Mouse (Mus musculus): ENCODE results near the gene Gmpr2. TPM values are rescaled to one million over a fixed set of nuclear protein-coding genes. Genes with fewer than 3 reads are reported as not detected.

Gmpr2 gene
- 9.4 and 9.7 TPM in 2 replicates for polyA plus RNA-seq (2012; rRNA removed; ENCODE audit: low replicate concordance)

GRCm38 (mm10) chr14:55671833-55672740 is at the start of gene Gmpr2, which contains the start of gene Nedd8:
TSS of gene Gmpr2 (plus strand) at chr14:55671941.
TSS of gene Nedd8 (minus strand) at chr14:55672124.

GRCm38 (mm10) chr14:55635523-55636007 is 36.2 kb upstream of the Gmpr2 start, which contains the start of gene Ipo4:
TSS of gene Ipo4 (minus strand) at chr14:55635957.

GRCm38 (mm10) chr14:55637795-55638194 is 33.9 kb upstream of the Gmpr2 start, which contains the start of gene Gm49378:
TSS of gene Gm49378 (minus strand) at chr14:55637895.

GRCm38 (mm10) chr14:55643060-55643907 is 28.5 kb upstream of the Gmpr2 start, which contains the start of gene Tm9sf1:
TSS of gene Tm9sf1 (minus strand) at chr14:55643806.

GRCm38 (mm10) chr14:55649884-55650283 is 21.9 kb upstream of the Gmpr2 start, which contains the start of gene Tssk4:
TSS of gene Tssk4 (plus strand) at chr14:55650184.

GRCm38 (mm10) chr14:55659960-55660573 is 11.7 kb upstream of the Gmpr2 start, which contains the start of gene Mdp1:
TSS of gene Mdp1 (minus strand) at chr14:55660508.

GRCm38 (mm10) chr14:55681160-55682117 is 9.7 kb downstream of the Gmpr2 start, which contains the start of gene Tinf2:
TSS of gene Tinf2 (minus strand) at chr14:55681820.

GRCm38 (mm10) chr14:55713729-55714122 is 42.0 kb downstream of the Gmpr2 start, which contains the start of gene Tgm1:
TSS of gene Tgm1 (minus strand) at chr14:55713926.

GRCm38 (mm10) chr14:55721700-55722437 is 50.1 kb downstream of the Gmpr2 start, which contains the start of gene Rabggta:
TSS of gene Rabggta (minus strand) at chr14:55722263.

Other genes starting within 250 kb of the Gmpr2 start
- gene Dhrs4, start 193.2 kb upstream of the Gmpr2 start, polyA plus RNA-seq (2012; rRNA removed; ENCODE audit: low replicate concordance): 95.3 and 98.5 TPM in 2 replicates
- 0.58 and 5.5 TPM in 2 replicates for gene Carmil3, start 181.3 kb upstream of the Gmpr2 start, polyA plus RNA-seq (2012; rRNA removed; ENCODE audit: low replicate concordance)
- gene Cpne6, start 161.5 kb upstream of the Gmpr2 start, polyA plus RNA-seq (2012; rRNA removed; ENCODE audit: low replicate concordance): 0.02 TPM in 1 of 2 replicates, not detected in the other
- gene Nrl, start 147.0 kb upstream of the Gmpr2 start, polyA plus RNA-seq (2012; rRNA removed; ENCODE audit: low replicate concordance): not detected in 2 replicates
- gene Pck2, start 131.7 kb upstream of the Gmpr2 start, polyA plus RNA-seq (2012; rRNA removed; ENCODE audit: low replicate concordance): 19.5 and 27.3 TPM in 2 replicates
- 95.6 and 99.0 TPM in 2 replicates for gene Dcaf11, start 111.9 kb upstream of the Gmpr2 start, polyA plus RNA-seq (2012; rRNA removed; ENCODE audit: low replicate concordance)
- 0.66 and 1.2 TPM in 2 replicates for gene A730061H03Rik, start 111.5 kb upstream of the Gmpr2 start, polyA plus RNA-seq (2012; rRNA removed; ENCODE audit: low replicate concordance)
- gene Fitm1, start 96.3 kb upstream of the Gmpr2 start, polyA plus RNA-seq (2012; rRNA removed; ENCODE audit: low replicate concordance): 0.09 TPM in 1 of 2 replicates, not detected in the other
- 79.6 and 120 TPM in 2 replicates for gene Psme1, start 93.8 kb upstream of the Gmpr2 start, polyA plus RNA-seq (2012; rRNA removed; ENCODE audit: low replicate concordance)
- 22.9 and 37.1 TPM in 2 replicates for gene Emc9, start 86.6 kb upstream of the Gmpr2 start, polyA plus RNA-seq (2012; rRNA removed; ENCODE audit: low replicate concordance)
- gene Psme2, start 80.8 kb upstream of the Gmpr2 start, polyA plus RNA-seq (2012; rRNA removed; ENCODE audit: low replicate concordance): 117 and 212 TPM in 2 replicates
- 33.6 and 53.0 TPM in 2 replicates for gene Rnf31, start 80.2 kb upstream of the Gmpr2 start, polyA plus RNA-seq (2012; rRNA removed; ENCODE audit: low replicate concordance)
- 54.8 and 80.1 TPM in 2 replicates for gene Irf9, start 68.4 kb upstream of the Gmpr2 start, polyA plus RNA-seq (2012; rRNA removed; ENCODE audit: low replicate concordance)
- 59.9 and 65.8 TPM in 2 replicates for gene Rec8, start 53.9 kb upstream of the Gmpr2 start, polyA plus RNA-seq (2012; rRNA removed; ENCODE audit: low replicate concordance)
- gene Ipo4, start 36.0 kb upstream of the Gmpr2 start, polyA plus RNA-seq (2012; rRNA removed; ENCODE audit: low replicate concordance): 22.5 and 39.9 TPM in 2 replicates
- gene Gm49378, start 34.0 kb upstream of the Gmpr2 start, polyA plus RNA-seq (2012; rRNA removed; ENCODE audit: low replicate concordance): 6.3 and 23.9 TPM in 2 replicates
- 112 and 118 TPM in 2 replicates for gene Tm9sf1, start 28.1 kb upstream of the Gmpr2 start, polyA plus RNA-seq (2012; rRNA removed; ENCODE audit: low replicate concordance)
- gene Tssk4, start 21.8 kb upstream of the Gmpr2 start, polyA plus RNA-seq (2012; rRNA removed; ENCODE audit: low replicate concordance): 0.69 and 1.3 TPM in 2 replicates
- gene Mdp1, start 11.4 kb upstream of the Gmpr2 start, polyA plus RNA-seq (2012; rRNA removed; ENCODE audit: low replicate concordance): 17.9 and 19.6 TPM in 2 replicates
- gene Nedd8, start 183 bp downstream of the Gmpr2 start, polyA plus RNA-seq (2012; rRNA removed; ENCODE audit: low replicate concordance): 242 and 271 TPM in 2 replicates
- 8.9 and 9.3 TPM in 2 replicates for gene Tinf2, start 9.9 kb downstream of the Gmpr2 start, polyA plus RNA-seq (2012; rRNA removed; ENCODE audit: low replicate concordance)
- 0.48 and 0.58 TPM in 2 replicates for gene Tgm1, start 42.0 kb downstream of the Gmpr2 start, polyA plus RNA-seq (2012; rRNA removed; ENCODE audit: low replicate concordance)
- gene Rabggta, start 50.3 kb downstream of the Gmpr2 start, polyA plus RNA-seq (2012; rRNA removed; ENCODE audit: low replicate concordance): 44.0 and 48.3 TPM in 2 replicates
- gene Dhrs1, start 73.7 kb downstream of the Gmpr2 start, polyA plus RNA-seq (2012; rRNA removed; ENCODE audit: low replicate concordance): 404 and 508 TPM in 2 replicates
- 10.6 and 12.5 TPM in 2 replicates for gene Nop9, start 73.8 kb downstream of the Gmpr2 start, polyA plus RNA-seq (2012; rRNA removed; ENCODE audit: low replicate concordance)
- 265 and 662 TPM in 2 replicates for gene Cideb, start 86.5 kb downstream of the Gmpr2 start, polyA plus RNA-seq (2012; rRNA removed; ENCODE audit: low replicate concordance)
- gene Ltb4r2, start 89.5 kb downstream of the Gmpr2 start, polyA plus RNA-seq (2012; rRNA removed; ENCODE audit: low replicate concordance): 36.1 and 162 TPM in 2 replicates
- gene Ltb4r1, start 94.0 kb downstream of the Gmpr2 start, polyA plus RNA-seq (2012; rRNA removed; ENCODE audit: low replicate concordance): 14.4 and 49.5 TPM in 2 replicates
- gene Adcy4, start 112.2 kb downstream of the Gmpr2 start, polyA plus RNA-seq (2012; rRNA removed; ENCODE audit: low replicate concordance): 3.4 and 3.5 TPM in 2 replicates
- 46.1 and 54.9 TPM in 2 replicates for gene Ripk3, start 116.9 kb downstream of the Gmpr2 start, polyA plus RNA-seq (2012; rRNA removed; ENCODE audit: low replicate concordance)
- gene Nfatc4, start 151.2 kb downstream of the Gmpr2 start, polyA plus RNA-seq (2012; rRNA removed; ENCODE audit: low replicate concordance): 10.9 and 11.1 TPM in 2 replicates
- gene Nynrin, start 182.1 kb downstream of the Gmpr2 start, polyA plus RNA-seq (2012; rRNA removed; ENCODE audit: low replicate concordance): 1.6 TPM in 2 replicates
- 0.15 and 0.32 TPM in 2 replicates for gene Cbln3, start 212.5 kb downstream of the Gmpr2 start, polyA plus RNA-seq (2012; rRNA removed; ENCODE audit: low replicate concordance)
- 15.1 and 17.9 TPM in 2 replicates for gene Khnyn, start 213.0 kb downstream of the Gmpr2 start, polyA plus RNA-seq (2012; rRNA removed; ENCODE audit: low replicate concordance)
- 31.1 and 34.9 TPM in 2 replicates for gene Sdr39u1, start 228.4 kb downstream of the Gmpr2 start, polyA plus RNA-seq (2012; rRNA removed; ENCODE audit: low replicate concordance)

All from duodenum, adult 2 months (tissue).